Mouse (Mus musculus) megakaryocyte, embryonic 14.5 days (primary cell): Measurements from ENCODE around the gene Abi1. TPM values are rescaled to one million over a fixed set of nuclear protein-coding genes. Genes with fewer than 3 reads are reported as not detected.
"Not testable (repeated sequence)": the region's sequence is repeated elsewhere in the genome, so short reads cannot be mapped to it uniquely, and the experiment has no call there.

Experiments used
- H3K27me3 ChIP-seq: replicated peaks from 2 replicates; pipeline ENCODE3; 2012; ENCODE audit warnings: inconsistent platforms
- H3K36me3 ChIP-seq: replicated peaks from 2 replicates; pipeline ENCODE3; 2012; ENCODE audit warnings: low read length, inconsistent platforms, mixed read lengths
- H3K4me1 ChIP-seq: 2 replicates; pipeline ENCODE4 v1.6.1; 2012; ENCODE audit warnings: inconsistent platforms
- H3K4me3 ChIP-seq: replicated peaks from 2 replicates; pipeline ENCODE3; 2012; ENCODE audit warnings: moderate library complexity, mild to moderate bottlenecking, inconsistent platforms
- H3K9me3 ChIP-seq: 2 replicates; pipeline ENCODE4 v1.6.1; 2012; ENCODE audit warnings: inconsistent platforms
- FLI1 ChIP-seq: IDR thresholded peaks from 2 replicates; pipeline ENCODE4 v1.6.1; 2012; ENCODE audit warnings: low read length, inconsistent platforms, mixed read lengths
- GATA1 ChIP-seq: IDR thresholded peaks from 3 replicates; pipeline ENCODE4 v1.6.1; 2012; ENCODE audit warnings: mixed read lengths, low read length, inconsistent platforms, borderline replicate concordance
- polyA plus RNA-seq: library from polyadenylated mRNA; stranded (reverse); fragments of >175 nt; gene quantifications from 2 replicates; pipeline ENCODE4 v1.2.3, GENCODE M21; 2012; ENCODE audit warnings: low replicate concordance; ENCODE audit not compliant: insufficient read depth

Gene Abi1
- polyA plus RNA-seq, 1 experiment = 61.8 TPM

DNA sequence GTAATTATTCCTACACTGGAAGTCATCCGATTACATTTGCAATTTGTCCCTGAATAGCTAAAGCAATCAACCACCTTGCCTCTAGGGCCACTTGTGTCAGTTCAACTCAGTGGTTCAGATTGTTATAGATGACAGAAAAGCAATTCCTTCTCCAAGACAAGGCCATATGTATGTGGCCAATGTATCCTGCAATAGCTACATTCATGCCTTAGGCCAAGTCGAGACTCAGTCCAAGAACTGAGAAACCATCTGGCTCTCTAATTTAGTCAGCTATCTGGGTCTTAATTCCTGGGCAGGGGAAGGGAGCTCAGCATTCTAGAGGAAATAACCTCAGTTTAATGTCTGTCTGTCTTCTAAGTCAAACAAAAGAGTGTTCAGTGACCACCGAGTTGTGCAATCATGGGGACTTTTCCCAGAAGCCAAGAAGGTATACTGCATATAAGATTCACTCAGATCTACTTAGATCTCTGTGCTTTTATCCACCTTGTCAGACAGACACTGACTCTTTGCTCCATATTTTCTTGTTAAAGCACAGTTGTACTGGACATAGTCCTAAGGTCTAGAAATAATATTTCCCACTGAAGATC, 62.6 kb downstream of the Abi1 start:
- H3K36me3 ChIP-seq = peaks cover 7% of the 10 kb centered on the region
- H3K27me3 ChIP-seq = no peaks in the 10 kb centered on the region
- peaks cover 61% of the 10 kb centered on the region for H3K4me1 ChIP-seq
- no peak overlapping the region for H3K4me3 ChIP-seq
- H3K9me3 ChIP-seq = no peaks in the 10 kb centered on the region
- TF ChIP-seq GATA1 = no peak
- TF ChIP-seq FLI1 = no peak

DNA sequence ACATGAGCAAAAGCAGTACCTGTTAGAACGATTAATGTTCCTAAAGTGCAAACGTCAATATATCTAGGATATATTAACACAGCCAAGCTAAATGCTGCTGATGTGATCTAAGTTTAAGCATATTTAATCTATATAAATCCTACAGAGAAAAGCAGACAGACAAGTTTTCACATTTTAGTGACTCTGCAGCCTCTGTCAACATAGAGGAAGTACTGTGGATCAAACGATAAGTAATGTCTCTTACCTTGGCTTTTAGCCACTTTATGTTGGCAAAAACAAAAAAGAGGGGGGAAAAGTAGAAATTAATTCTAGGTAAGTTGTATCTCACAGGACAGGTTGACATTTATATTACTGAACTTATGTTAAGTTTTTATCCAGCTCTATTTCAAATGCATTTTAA, 77.1 kb downstream of the Abi1 start:
- H3K4me1 ChIP-seq = peaks cover 16% of the 10 kb centered on the region
- H3K27me3 ChIP-seq = no peaks in the 10 kb centered on the region
- TF ChIP-seq FLI1 (no peak), GATA1 (no peak)
- peaks cover 56% of the 10 kb centered on the region for H3K36me3 ChIP-seq
- no peak overlapping the region for H3K4me3 ChIP-seq
- no peaks in the 10 kb centered on the region for H3K9me3 ChIP-seq

DNA sequence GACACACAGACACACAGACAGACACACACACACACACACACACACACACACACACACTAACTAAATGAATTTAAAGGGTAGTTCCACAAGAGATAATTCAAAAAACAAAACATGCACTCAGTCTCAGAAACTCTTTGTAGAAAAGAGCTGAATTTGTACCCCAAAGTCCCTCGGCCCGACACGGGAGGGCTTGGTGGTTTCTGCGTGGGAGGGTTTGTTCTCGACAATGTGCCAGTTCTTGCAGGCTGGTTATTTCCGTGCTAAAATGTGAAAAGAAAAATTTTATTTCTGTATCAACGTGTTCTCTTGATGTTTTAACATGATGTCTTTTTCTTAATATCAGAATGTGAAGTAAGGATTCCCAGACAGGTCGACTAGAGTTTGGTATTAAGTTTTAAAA, 77.8 kb downstream of the Abi1 start:
- Histone ChIP-seq H3K9me3 (no peaks in the 10 kb centered on the region), H3K4me1 (peaks cover 23% of the 10 kb centered on the region), H3K36me3 (peaks cover 60% of the 10 kb centered on the region), H3K4me3 (no peak overlapping the region), H3K27me3 (no peaks in the 10 kb centered on the region)
- no peak for TF ChIP-seq FLI1
- TF ChIP-seq GATA1 = no peak

DNA sequence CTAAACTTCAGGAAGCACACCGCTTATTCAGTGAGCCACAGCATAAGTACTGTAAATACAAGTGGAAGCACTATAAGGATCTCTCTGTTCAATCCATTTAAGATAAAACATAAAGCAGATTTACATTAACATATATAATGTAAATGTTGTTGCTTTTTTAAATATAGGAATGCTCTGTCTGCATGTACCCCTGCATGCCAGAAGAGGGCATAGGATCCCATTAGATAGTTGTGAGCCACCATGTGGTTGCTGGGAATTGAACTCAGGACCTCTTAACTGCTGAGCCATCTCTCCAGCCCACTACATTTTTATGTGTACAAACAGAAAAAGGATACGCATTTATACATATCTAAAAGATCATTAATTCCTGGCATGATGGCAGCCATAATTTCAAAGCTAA, 78.4 kb downstream of the Abi1 start:
- no peaks in the 10 kb centered on the region for H3K9me3 ChIP-seq
- H3K4me3 ChIP-seq = no peak overlapping the region
- H3K36me3 ChIP-seq = peaks cover 65% of the 10 kb centered on the region
- no peaks in the 10 kb centered on the region for H3K27me3 ChIP-seq
- TF ChIP-seq GATA1 (no peak), FLI1 (no peak)
- peaks cover 28% of the 10 kb centered on the region for H3K4me1 ChIP-seq

DNA sequence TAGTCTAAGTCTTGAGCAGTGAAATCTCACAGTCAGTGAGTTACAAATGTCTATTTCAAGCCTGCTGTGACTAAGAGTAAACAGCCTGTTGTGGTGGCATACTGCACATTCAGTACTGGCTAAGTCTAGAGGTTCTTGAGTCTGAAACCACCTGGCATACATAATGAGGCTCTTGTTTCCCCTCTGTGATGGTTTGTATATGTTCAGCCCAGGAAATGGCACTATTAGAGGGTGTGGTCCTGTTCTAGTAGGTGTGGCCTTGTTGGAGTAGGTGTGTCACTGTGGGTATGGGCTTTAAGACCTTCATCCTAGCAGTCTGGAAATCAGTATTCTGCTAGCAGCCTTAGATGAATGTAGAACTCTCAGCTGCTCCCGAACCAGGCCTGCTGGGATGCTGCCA, 82.6 kb downstream of the Abi1 start:
- Histone ChIP-seq H3K9me3 (no peaks in the 10 kb centered on the region), H3K36me3 (peaks cover 78% of the 10 kb centered on the region), H3K4me1 (peaks cover 28% of the 10 kb centered on the region), H3K27me3 (no peaks in the 10 kb centered on the region), H3K4me3 (no peak overlapping the region)
- no peak for TF ChIP-seq GATA1
- TF ChIP-seq FLI1 = no peak

DNA sequence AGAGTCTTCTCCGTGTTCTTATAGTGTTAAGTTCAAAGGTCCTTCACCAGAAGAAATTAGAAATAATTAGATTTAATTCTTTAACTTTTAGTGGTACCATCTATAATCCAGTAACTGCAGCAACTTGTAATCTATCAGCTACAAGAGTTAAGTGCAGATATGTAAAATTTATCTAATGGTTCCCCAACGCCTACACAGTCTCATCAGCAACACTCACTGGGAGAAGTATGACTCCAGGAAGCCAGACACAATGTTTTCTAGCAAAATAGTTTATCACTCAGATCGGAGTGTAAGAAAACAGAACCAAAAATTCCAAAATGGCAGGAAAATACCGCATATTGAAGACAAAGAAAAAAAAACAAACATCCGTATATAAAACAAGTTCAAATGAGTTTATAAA, 84.1 kb downstream of the Abi1 start:
- H3K4me3 ChIP-seq = no peak overlapping the region
- no peaks in the 10 kb centered on the region for H3K9me3 ChIP-seq
- no peak for TF ChIP-seq FLI1
- no peak for TF ChIP-seq GATA1
- H3K4me1 ChIP-seq = peaks cover 41% of the 10 kb centered on the region
- no peaks in the 10 kb centered on the region for H3K27me3 ChIP-seq
- H3K36me3 ChIP-seq = peaks cover 77% of the 10 kb centered on the region

DNA sequence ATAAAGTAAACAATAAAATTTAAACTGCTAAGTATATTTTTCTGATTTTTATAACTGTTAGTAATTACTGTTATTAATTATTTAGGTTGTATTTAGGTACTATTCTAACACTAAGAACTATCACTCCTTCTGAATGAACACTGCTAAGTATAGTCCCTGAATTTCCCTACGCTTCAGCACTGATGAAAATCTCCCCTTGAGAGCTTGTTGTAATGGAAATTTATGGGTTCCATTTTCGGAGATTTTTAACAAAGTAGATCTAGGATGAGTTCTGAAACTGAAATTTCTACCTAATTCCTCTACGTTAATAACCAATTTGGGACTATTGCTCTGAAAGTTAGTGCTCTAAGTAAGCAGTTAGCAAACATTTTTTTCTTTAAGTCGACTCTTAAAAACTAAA, 85.8 kb downstream of the Abi1 start:
- H3K4me1 ChIP-seq = peaks cover 52% of the 10 kb centered on the region
- TF ChIP-seq GATA1 (no peak), FLI1 (no peak)
- no peak overlapping the region for H3K4me3 ChIP-seq
- no peaks in the 10 kb centered on the region for H3K27me3 ChIP-seq
- no peaks in the 10 kb centered on the region for H3K9me3 ChIP-seq
- peaks cover 71% of the 10 kb centered on the region for H3K36me3 ChIP-seq

DNA sequence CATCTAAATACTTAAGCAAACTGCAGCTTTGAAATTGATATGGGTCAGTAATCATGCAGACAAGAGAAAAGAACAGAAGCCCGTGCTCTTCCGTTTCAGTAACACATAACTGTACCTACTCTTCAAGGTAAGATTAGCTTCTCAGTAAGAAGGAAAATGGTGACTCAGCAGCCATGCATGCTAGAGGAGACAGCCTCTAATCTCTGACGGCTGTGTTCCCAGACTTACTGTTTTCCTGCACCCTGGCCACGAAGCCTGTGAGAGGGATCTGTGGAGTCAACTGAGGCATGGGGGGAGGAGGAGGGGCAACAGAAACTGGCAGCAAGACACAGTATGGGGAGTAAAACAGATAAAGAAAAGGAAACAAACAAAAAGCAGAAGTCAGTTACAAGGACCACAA, 90.1 kb downstream of the Abi1 start:
- Histone ChIP-seq H3K27me3 (no peaks in the 10 kb centered on the region), H3K4me1 (peaks cover 41% of the 10 kb centered on the region), H3K9me3 (no peaks in the 10 kb centered on the region), H3K36me3 (peaks cover 67% of the 10 kb centered on the region), H3K4me3 (peak overlapping the region; percentile 68)
- TF ChIP-seq FLI1 (no peak), GATA1 (no peak)

DNA sequence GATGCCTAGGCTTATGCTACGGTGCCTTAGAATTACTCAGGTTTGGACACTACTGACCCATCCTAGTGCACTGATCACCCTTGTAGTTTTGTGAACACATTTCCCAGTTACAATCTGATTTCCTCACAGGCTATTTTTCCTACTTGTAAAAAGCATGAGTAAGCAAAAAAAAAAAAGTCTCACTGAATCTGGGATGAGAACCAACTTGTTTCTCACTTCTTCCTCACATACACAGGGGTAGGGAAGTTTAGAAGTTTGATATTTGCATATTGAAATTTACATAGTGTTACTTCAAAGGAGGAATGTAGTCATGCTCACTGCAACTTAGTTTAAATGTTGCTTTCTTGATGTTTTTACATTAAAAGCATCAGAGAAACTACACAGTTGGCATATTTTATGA, 106.5 kb downstream of the Abi1 start:
- no peaks in the 10 kb centered on the region for H3K9me3 ChIP-seq
- H3K4me1 ChIP-seq = peaks cover 3% of the 10 kb centered on the region; the same call in 1 of the 2 replicates
- TF ChIP-seq GATA1 = no peak
- no peak for TF ChIP-seq FLI1
- H3K36me3 ChIP-seq = peaks cover 88% of the 10 kb centered on the region
- no peak overlapping the region for H3K4me3 ChIP-seq
- H3K27me3 ChIP-seq = no peaks in the 10 kb centered on the region

DNA sequence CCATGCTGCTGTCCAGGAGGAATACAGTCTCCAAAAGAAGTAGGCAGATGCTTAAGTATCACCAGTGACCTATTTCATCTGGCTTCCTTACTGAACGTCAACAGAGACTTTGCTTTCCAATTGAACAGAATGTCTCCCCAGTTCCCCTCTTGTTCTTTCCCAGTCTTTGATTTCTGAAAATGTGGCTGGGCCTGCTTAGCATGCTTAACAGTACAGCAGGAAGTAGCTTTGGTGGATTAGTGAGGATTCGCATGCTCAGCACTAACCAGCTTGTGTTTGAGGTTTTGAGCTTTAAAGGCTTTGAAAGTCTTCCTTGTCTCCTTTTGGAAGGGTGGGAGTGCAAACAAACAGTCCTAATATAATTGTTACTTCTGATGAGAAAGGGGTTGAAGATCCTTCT, 111.8 kb downstream of the Abi1 start:
- Histone ChIP-seq H3K36me3 (peaks cover 55% of the 10 kb centered on the region), H3K4me1 (no peaks in the 10 kb centered on the region), H3K9me3 (no peaks in the 10 kb centered on the region), H3K4me3 (no peak overlapping the region), H3K27me3 (no peaks in the 10 kb centered on the region)
- no peak for TF ChIP-seq FLI1

DNA sequence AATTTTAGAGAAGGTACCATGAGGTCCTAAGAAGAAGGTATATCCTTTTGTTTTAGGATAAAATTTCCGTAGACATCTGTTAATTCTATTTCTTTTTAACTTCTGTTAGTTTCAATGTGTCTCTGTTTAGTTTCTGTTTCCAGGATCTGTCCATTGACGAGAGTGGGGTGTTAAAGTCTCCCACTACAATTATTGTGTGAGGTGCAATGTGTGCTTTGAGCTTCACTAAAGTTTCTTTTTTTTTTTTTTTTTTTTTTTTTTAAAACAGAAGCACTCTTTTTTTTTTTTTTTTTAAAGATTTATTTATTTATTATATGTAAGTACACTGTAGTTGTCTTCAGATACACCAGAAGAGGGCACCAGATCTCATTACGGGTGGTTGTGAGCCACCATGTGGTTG, 114.1 kb downstream of the Abi1 start:
- not testable (repeated sequence) for H3K4me1 ChIP-seq, H3K4me3 ChIP-seq, H3K9me3 ChIP-seq, H3K27me3 ChIP-seq
- peaks cover 43% of the 10 kb centered on the region for H3K36me3 ChIP-seq

DNA sequence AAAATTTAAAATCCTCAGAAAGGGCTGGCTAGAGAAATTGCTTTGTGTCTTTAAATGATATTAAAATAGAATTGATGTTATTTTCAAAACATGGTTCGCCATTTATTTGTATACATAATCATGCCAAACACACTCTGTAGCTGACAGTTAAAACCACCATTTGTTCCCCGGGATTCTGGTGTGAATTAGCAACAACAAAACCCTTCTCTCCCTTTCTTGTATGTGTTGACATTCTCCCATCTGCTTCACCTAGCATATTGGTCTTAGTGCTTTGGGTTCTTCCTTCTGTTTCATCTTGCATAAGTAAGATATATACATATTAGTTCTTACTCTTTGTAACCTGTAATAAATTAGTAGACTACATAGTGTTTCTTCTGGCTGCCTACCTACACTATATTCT, 121.4 kb downstream of the Abi1 start:
- Histone ChIP-seq H3K27me3 (no peaks in the 10 kb centered on the region), H3K9me3 (no peaks in the 10 kb centered on the region), H3K4me3 (no peak overlapping the region), H3K4me1 (no peaks in the 10 kb centered on the region), H3K36me3 (peaks cover 72% of the 10 kb centered on the region)
- no peak for TF ChIP-seq GATA1
- no peak for TF ChIP-seq FLI1
